Mouse (Mus musculus): ENCODE data around the gene Nub1. TPM values are rescaled to one million over a fixed set of nuclear protein-coding genes. Genes with fewer than 3 reads are reported as not detected.

The Nub1 gene
- polyA plus RNA-seq, 1 experiment from 2014 or later, result 26.6 TPM

DNA sequence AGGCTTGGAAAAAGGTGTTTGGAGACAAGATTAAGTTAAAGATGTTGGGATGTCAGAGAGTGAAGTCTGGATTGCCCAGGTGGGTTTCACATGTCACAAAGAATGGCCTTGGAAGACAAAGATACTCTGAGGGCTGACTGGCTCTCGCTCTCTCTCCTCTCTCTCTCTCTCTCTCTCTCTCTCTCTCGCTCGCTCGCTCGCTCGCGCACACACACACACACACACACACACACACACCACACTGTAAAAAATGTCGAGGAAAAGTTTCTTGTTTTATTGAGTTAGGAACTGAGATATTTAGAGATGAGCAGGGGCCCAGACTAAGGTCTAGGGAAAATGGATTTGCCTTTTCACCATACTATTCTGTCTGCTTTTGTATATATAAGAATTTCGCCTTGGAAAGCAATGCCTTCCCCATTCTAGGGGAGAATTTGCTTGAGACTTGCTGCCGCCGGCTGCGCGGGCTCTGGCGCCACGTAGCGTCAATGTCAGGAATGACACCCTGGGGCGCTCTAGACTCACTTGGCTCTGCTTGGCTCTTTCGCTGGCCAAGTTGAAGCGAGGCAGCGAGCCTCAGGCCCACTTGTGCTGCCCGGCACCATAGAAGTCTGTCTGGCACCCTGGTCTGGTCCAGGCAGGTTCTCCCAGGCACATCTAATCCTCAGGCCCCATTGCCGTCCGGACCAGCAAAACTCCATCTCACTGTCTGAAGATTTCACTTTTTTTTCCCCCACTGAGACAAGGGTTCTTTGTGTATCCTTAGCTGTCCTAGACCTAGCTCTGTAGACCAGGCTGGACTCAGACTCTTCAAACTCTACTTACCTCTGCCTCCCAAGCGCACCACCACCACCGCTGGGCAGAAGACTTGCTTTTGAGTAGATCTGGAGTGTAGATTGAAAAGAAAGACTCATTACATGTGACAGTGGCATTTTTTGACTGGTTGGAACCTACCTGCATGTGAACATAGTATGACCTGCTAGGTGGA, 33.3 kb upstream of the Nub1 start:
- Histone ChIP-seq H3K9ac (ENCODE audit: low read depth, low read length) (no peak overlapping the region), H3K9me3 (ENCODE audit: control insufficient read depth, low read length) (no peaks in the 10 kb centered on the region), H3K27ac (ENCODE audit: low read depth, low read length) (no peak overlapping the region), H3K4me2 (no peak overlapping the region), H3K36me3 (ENCODE audit: control insufficient read depth, insufficient read depth, low read length) (no peaks in the 10 kb centered on the region), H3K4me1 (replicated peaks; ENCODE audit: control insufficient read depth, insufficient read depth, low read length) (no peaks in the 10 kb centered on the region; the same call in 1 of the 2 replicates), H3K27me3 (replicated peaks; ENCODE audit: control insufficient read depth, insufficient read depth, low read length) (peaks cover 3% of the 10 kb centered on the region), H3K4me3 (ENCODE audit: low read depth, low read length) (no peak overlapping the region)
- peak; percentile 79 for DNase-seq (ENCODE audit: low spot score)
- ATAC-seq (replicated peaks; ENCODE audit: low FRiP score), result no peak; the same call in 1 of the 2 replicates
- 36% methylated on average over 25 of the region's 25 CpGs for WGBS

DNA sequence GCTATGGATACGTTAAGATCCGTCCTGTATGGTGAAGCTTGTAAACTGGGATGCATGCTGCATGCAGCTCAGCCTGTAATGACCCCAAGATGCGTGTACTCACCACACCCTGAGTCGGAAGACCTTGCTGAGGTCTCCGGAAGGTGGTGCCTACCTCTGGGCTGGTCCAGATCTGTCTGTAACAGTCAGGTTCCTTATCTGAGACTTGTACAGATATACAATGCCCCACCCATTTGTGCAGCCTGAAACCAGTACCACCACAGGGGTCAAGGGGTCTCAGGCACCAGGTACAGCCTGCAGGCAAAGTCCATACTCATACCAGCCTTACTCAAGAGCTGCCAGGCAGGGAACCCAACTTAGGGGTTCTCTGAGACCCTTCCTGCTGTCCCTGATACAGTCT, 32.6 kb upstream of the Nub1 start:
- 79% methylated on average over 5 of the region's 5 CpGs for WGBS

GRCm38 (mm10) chr5:24654491-24654890, 30.8 kb upstream of the Nub1 start:
- Histone ChIP-seq H3K36me3 (ENCODE audit: control insufficient read depth, insufficient read depth, low read length) (no peaks in the 10 kb centered on the region), H3K27me3 (replicated peaks; ENCODE audit: control insufficient read depth, insufficient read depth, low read length) (peaks cover 3% of the 10 kb centered on the region), H3K4me3 (ENCODE audit: low read depth, low read length) (no peak overlapping the region), H3K4me1 (replicated peaks; ENCODE audit: control insufficient read depth, insufficient read depth, low read length) (no peaks in the 10 kb centered on the region; the same call in 1 of the 2 replicates), H3K9me3 (ENCODE audit: control insufficient read depth, low read length) (no peaks in the 10 kb centered on the region), H3K27ac (ENCODE audit: low read depth, low read length) (no peak overlapping the region), H3K9ac (ENCODE audit: low read depth, low read length) (no peak overlapping the region), H3K4me2 (no peak overlapping the region)
- DNase-seq (ENCODE audit: low spot score) (no peak), ATAC-seq (replicated peaks; ENCODE audit: low FRiP score) (no peak)
- WGBS, result 66% methylated on average over 6 of the region's 6 CpGs

More for the DNA sequence above, 32.6 kb upstream of the Nub1 start:
- Histone ChIP-seq H3K4me1 (replicated peaks; ENCODE audit: control insufficient read depth, insufficient read depth, low read length) (no peaks in the 10 kb centered on the region; the same call in 1 of the 2 replicates), H3K9me3 (ENCODE audit: control insufficient read depth, low read length) (no peaks in the 10 kb centered on the region), H3K4me2 (no peak overlapping the region), H3K27ac (ENCODE audit: low read depth, low read length) (no peak overlapping the region), H3K36me3 (ENCODE audit: control insufficient read depth, insufficient read depth, low read length) (no peaks in the 10 kb centered on the region), H3K9ac (ENCODE audit: low read depth, low read length) (no peak overlapping the region), H3K4me3 (ENCODE audit: low read depth, low read length) (no peak overlapping the region), H3K27me3 (replicated peaks; ENCODE audit: control insufficient read depth, insufficient read depth, low read length) (peaks cover 3% of the 10 kb centered on the region)
- ATAC-seq (replicated peaks; ENCODE audit: low FRiP score) (no peak), DNase-seq (ENCODE audit: low spot score) (no peak)

- Histone ChIP-seq H3K9me3 (ENCODE audit: control insufficient read depth, low read length) (no peaks in the 10 kb centered on the region), H3K27me3 (replicated peaks; ENCODE audit: control insufficient read depth, insufficient read depth, low read length) (no peaks in the 10 kb centered on the region), H3K36me3 (ENCODE audit: control insufficient read depth, insufficient read depth, low read length) (no peaks in the 10 kb centered on the region), H3K4me1 (replicated peaks; ENCODE audit: control insufficient read depth, insufficient read depth, low read length) (no peaks in the 10 kb centered on the region; the same call in 1 of the 2 replicates), H3K9ac (ENCODE audit: low read depth, low read length) (no peak overlapping the region), H3K27ac (ENCODE audit: low read depth, low read length) (no peak overlapping the region), H3K4me2 (no peak overlapping the region), H3K4me3 (ENCODE audit: low read depth, low read length) (no peak overlapping the region)
- no peak for DNase-seq (ENCODE audit: low spot score)
- 57% methylated on average over 2 of the region's 2 CpGs for WGBS
- ATAC-seq (replicated peaks; ENCODE audit: low FRiP score), result no peak
Observed at GRCm38 (mm10) chr5:24657113-24657512, 28.2 kb upstream of the Nub1 start.

- no peaks in the 10 kb centered on the region for H3K27me3 ChIP-seq (replicated peaks; ENCODE audit: control insufficient read depth, insufficient read depth, low read length)
- H3K4me1 ChIP-seq (replicated peaks; ENCODE audit: control insufficient read depth, insufficient read depth, low read length), result no peaks in the 10 kb centered on the region
- no peak overlapping the region for H3K4me2 ChIP-seq
- DNase-seq (ENCODE audit: low spot score) (no peak), ATAC-seq (replicated peaks; ENCODE audit: low FRiP score) (no peak)
- H3K4me3 ChIP-seq (ENCODE audit: low read depth, low read length), result no peak overlapping the region
- WGBS, result 69% methylated on average over 3 of the region's 4 CpGs
- no peak overlapping the region for H3K9ac ChIP-seq (ENCODE audit: low read depth, low read length)
- no peaks in the 10 kb centered on the region for H3K9me3 ChIP-seq (ENCODE audit: control insufficient read depth, low read length)
- H3K36me3 ChIP-seq (ENCODE audit: control insufficient read depth, insufficient read depth, low read length), result no peaks in the 10 kb centered on the region
- H3K27ac ChIP-seq (ENCODE audit: low read depth, low read length), result no peak overlapping the region
Observed at GRCm38 (mm10) chr5:24659708-24660423, 25.5 kb upstream of the Nub1 start.

DNA sequence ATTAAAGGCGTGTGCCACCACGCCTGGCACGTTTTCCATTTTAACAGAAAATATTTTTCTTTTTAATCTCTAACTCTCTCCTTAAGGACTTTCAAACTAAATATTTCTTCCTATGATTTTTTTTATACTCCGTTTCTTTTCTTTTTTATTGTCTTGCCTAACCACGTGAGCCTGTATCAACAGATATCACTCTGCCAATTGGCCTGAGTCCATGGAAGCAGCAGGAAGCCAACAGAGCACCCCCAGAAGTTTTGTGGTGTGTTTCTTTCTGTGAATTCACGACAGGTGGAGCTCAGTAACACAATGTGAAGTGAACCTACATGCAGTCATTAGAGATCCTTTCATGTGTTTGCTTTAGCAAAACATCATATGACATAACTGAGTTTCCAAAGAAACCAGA, 23.9 kb upstream of the Nub1 start:
- 74% methylated on average over 6 of the region's 6 CpGs for WGBS
- no peak for DNase-seq (ENCODE audit: low spot score)
- no peak overlapping the region for H3K27ac ChIP-seq (ENCODE audit: low read depth, low read length)
- H3K36me3 ChIP-seq (ENCODE audit: control insufficient read depth, insufficient read depth, low read length), result no peaks in the 10 kb centered on the region
- H3K4me2 ChIP-seq, result no peak overlapping the region
- H3K4me3 ChIP-seq (ENCODE audit: low read depth, low read length), result no peak overlapping the region
- no peak overlapping the region for H3K9ac ChIP-seq (ENCODE audit: low read depth, low read length)
- ATAC-seq (replicated peaks; ENCODE audit: low FRiP score), result no peak
- H3K9me3 ChIP-seq (ENCODE audit: control insufficient read depth, low read length), result no peaks in the 10 kb centered on the region
- no peaks in the 10 kb centered on the region for H3K4me1 ChIP-seq (replicated peaks; ENCODE audit: control insufficient read depth, insufficient read depth, low read length)
- H3K27me3 ChIP-seq (replicated peaks; ENCODE audit: control insufficient read depth, insufficient read depth, low read length), result no peaks in the 10 kb centered on the region

DNA sequence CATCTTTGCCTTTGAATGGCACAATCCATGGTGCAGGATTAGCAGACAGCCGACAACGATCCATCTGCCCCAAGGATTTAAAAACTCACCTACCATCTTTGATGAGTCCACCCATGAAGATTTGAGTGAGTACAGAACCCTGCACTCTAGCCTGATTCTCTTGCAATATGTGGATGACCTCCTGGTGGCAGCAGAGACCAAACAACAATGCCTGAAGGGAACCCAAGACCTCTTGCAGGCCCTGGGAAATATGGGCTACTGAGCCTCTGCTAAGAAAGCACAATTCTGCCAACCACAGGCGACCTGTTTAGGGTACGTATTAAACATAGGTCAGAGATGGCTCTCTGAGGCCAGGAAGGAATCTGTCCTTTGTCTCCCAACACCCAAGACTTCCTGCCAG, 11.1 kb upstream of the Nub1 start:
- no peak overlapping the region for H3K4me2 ChIP-seq
- H3K4me1 ChIP-seq (replicated peaks; ENCODE audit: control insufficient read depth, insufficient read depth, low read length), result no peaks in the 10 kb centered on the region
- DNase-seq (ENCODE audit: low spot score) (peak; percentile 49), ATAC-seq (replicated peaks; ENCODE audit: low FRiP score) (no peak)
- H3K9ac ChIP-seq (ENCODE audit: low read depth, low read length), result no peak overlapping the region
- H3K4me3 ChIP-seq (ENCODE audit: low read depth, low read length), result no peak overlapping the region
- no peaks in the 10 kb centered on the region for H3K9me3 ChIP-seq (ENCODE audit: control insufficient read depth, low read length)
- no peaks in the 10 kb centered on the region for H3K36me3 ChIP-seq (ENCODE audit: control insufficient read depth, insufficient read depth, low read length)
- no peak overlapping the region for H3K27ac ChIP-seq (ENCODE audit: low read depth, low read length)
- H3K27me3 ChIP-seq (replicated peaks; ENCODE audit: control insufficient read depth, insufficient read depth, low read length), result no peaks in the 10 kb centered on the region; the same call in 1 of the 2 replicates
- 32% methylated on average over 4 of the region's 4 CpGs for WGBS

- Histone ChIP-seq H3K27ac (ENCODE audit: low read depth, low read length) (no peak overlapping the region), H3K9me3 (ENCODE audit: control insufficient read depth, low read length) (no peaks in the 10 kb centered on the region), H3K4me3 (ENCODE audit: low read depth, low read length) (no peak overlapping the region), H3K4me2 (no peak overlapping the region), H3K9ac (ENCODE audit: low read depth, low read length) (no peak overlapping the region), H3K36me3 (ENCODE audit: control insufficient read depth, insufficient read depth, low read length) (no peaks in the 10 kb centered on the region), H3K27me3 (replicated peaks; ENCODE audit: control insufficient read depth, insufficient read depth, low read length) (no peaks in the 10 kb centered on the region), H3K4me1 (replicated peaks; ENCODE audit: control insufficient read depth, insufficient read depth, low read length) (peaks cover 4% of the 10 kb centered on the region; the same call in 1 of the 2 replicates)
- ATAC-seq (replicated peaks; ENCODE audit: low FRiP score) (no peak), DNase-seq (ENCODE audit: low spot score) (no peak)
- 45% methylated on average over 1 of the region's 1 CpGs for WGBS
Observed at GRCm38 (mm10) chr5:24681436-24681835, 3.9 kb upstream of the Nub1 start.
